Mouse (Mus musculus): ENCODE results near the gene Trim24.

DNA sequence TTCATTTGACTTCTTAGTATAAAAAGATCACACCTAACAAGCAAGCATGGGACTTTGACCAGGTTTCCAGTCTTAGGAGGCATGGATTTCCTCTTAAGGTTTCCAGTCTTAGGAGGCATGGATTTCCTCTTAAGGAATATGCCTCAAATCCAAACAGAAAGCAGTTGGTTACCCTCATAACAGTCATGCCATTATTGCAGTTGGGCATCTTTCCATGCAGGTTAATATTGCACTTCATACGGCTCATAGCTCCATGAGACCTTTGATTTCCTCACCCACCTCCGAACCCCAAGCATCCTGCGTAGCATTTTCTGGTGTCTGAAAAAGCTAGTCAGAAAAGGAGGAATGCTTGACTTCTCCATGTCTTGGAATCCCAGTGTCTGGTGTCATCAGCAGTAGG, 10.0 kb downstream of the Trim24 start:
- TF ChIP-seq EP300 (IDR thresholded peaks at IDR 0.05; ENCODE audit: insufficient read depth, low read depth, low read length), result no peak
- TF ChIP-seq POLR2A (IDR thresholded peaks at IDR 0.05; ENCODE audit: insufficient read depth, low read depth, low read length), result no peak

All from heart, adult 2 months (tissue).